Mouse (Mus musculus) bone marrow, adult 2 months (tissue): ENCODE measurements around the gene 1700069L16Rik.

ENCODE experiments used
- CTCF ChIP-seq: fragments of 200-500 bp; IDR thresholded peaks from 2 replicates; pipeline ENCODE4 v1.5.1; 2011; ENCODE audit warnings: low read length, control low read depth; ENCODE audit not compliant: control insufficient read depth, insufficient read depth
- POLR2A ChIP-seq: fragments of 200-500 bp; IDR thresholded peaks from 2 replicates; pipeline ENCODE4 v1.6.1; 2011; ENCODE audit warnings: low read depth, mild to moderate bottlenecking, control low read depth, low read length, borderline replicate concordance; ENCODE audit not compliant: control insufficient read depth

GRCm38 (mm10) chr5:113660872-113661271 lies 63.7 kb downstream of the 1700069L16Rik start:
- no peak for TF ChIP-seq CTCF
- TF ChIP-seq POLR2A, result no peak
